Mouse (Mus musculus): ENCODE results near the gene Smg5. TPM values are rescaled to one million over a fixed set of nuclear protein-coding genes. Genes with fewer than 3 reads are reported as not detected.

Smg5 gene
- polyA plus RNA-seq, 1 experiment from 2014 or later, result 43.9 TPM

DNA sequence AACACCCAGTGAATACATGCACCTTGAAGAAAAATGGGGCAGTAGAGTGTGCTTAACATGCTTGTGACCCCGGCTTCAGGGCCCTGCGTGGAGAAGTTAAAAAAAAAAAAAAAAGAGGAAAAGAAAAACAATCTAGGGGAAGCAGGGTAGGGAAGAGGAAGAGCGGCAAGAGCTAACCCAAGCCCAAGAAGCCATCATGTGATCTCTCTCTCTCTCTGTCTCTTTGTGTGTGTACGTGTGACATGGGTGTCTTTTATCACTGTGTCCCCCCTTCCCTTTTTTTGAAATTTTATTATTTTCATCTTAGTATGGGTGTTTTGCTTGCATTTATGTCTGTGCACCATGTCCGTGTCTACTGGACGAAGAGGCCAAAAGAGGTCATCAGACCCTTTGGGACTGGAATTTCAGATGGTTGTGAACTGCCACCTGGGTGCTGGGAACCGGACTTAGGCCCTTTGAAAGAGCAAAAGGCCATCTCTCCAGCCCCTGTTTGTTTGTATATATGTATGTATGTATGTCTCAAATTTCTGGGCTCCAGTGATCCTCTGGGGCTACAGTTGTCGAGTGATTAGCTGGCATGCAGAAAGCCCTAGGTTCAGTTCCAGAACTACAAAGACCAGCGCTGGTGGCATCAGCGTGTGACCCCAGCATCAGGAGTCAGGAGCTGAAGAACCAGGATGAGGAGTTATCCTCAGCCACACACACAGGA, 67.6 kb downstream of the Smg5 start:
- H3K9ac ChIP-seq, result no peak overlapping the region
- ATAC-seq (ENCODE audit: extremely low read depth, insufficient number of reproducible peaks, low FRiP score, low TSS enrichment), result no peak

DNA sequence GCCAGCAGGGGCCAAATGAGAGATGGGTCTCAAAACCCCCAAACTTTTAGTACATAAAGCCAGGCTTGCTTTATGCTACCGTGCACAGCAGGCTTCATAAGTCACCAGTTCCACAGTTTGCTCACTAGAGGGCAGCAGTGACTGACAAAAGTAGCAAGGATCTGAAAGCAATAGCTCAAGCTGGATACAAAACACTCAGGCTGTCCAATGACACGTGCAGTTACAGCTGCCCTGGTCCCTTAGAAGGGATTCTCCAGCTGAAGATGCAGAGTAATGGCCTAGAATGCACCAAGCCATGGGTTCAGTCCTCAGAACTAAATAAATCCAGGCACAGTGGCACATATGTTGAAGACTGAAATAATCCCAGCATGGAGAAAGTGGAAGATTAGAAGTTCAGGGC, 71.0 kb downstream of the Smg5 start:
- Histone ChIP-seq H3K27me3 (replicated peaks) (no peaks in the 10 kb centered on the region), H3K27ac (replicated peaks) (0 out of 2 replicates have a peak overlapping the region, but pooled peaks have one; percentile 28), H3K9ac (peak overlapping the region; percentile 58), H3K36me3 (peaks cover 34% of the 10 kb centered on the region), H3K4me3 (no peak overlapping the region), H3K4me2 (no peak overlapping the region), H3K4me1 (peaks cover 39% of the 10 kb centered on the region), H3K9me3 (no peaks in the 10 kb centered on the region)
- ATAC-seq (ENCODE audit: extremely low read depth, insufficient number of reproducible peaks, low FRiP score, low TSS enrichment), result no peak
- 5% methylated on average over 2 of the region's 2 CpGs for WGBS

More for the DNA sequence above, 67.6 kb downstream of the Smg5 start:
- WGBS, result 90% methylated on average over 10 of the region's 10 CpGs
- Histone ChIP-seq H3K27me3 (replicated peaks) (no peaks in the 10 kb centered on the region), H3K4me1 (peaks cover 21% of the 10 kb centered on the region), H3K27ac (replicated peaks) (no peak overlapping the region), H3K4me3 (no peak overlapping the region), H3K36me3 (peaks cover 48% of the 10 kb centered on the region), H3K9me3 (no peaks in the 10 kb centered on the region), H3K4me2 (no peak overlapping the region)

DNA sequence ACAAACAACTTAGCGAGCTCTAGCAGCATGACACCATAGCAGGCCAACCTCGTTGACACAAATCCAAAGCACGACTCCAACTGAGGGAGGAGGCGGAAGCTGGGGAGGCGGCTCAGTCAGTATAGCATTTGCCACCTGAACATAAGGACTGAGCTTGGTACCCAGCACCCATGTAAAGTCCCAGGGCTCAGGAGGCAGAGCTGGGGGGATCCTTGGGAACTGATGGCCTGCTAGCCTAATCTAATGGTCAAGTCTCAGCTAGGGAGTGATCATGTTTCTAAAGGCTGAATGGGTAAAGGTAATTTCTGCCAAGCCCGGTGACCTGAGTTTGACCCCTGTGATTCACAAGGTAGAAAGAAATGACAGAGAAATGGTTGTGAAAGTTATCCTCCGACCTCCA, 71.5 kb downstream of the Smg5 start:
- Histone ChIP-seq H3K4me1 (peaks cover 39% of the 10 kb centered on the region), H3K9ac (0 out of 2 replicates have a peak overlapping the region, but pooled peaks have one; percentile 48), H3K4me2 (no peak overlapping the region), H3K27me3 (replicated peaks) (no peaks in the 10 kb centered on the region), H3K4me3 (no peak overlapping the region), H3K36me3 (peaks cover 34% of the 10 kb centered on the region), H3K27ac (replicated peaks) (0 out of 2 replicates have a peak overlapping the region, but pooled peaks have one; percentile 28), H3K9me3 (no peaks in the 10 kb centered on the region)
- no peak for ATAC-seq (ENCODE audit: extremely low read depth, insufficient number of reproducible peaks, low FRiP score, low TSS enrichment)
- WGBS, result 57% methylated on average over 7 of the region's 7 CpGs

DNA sequence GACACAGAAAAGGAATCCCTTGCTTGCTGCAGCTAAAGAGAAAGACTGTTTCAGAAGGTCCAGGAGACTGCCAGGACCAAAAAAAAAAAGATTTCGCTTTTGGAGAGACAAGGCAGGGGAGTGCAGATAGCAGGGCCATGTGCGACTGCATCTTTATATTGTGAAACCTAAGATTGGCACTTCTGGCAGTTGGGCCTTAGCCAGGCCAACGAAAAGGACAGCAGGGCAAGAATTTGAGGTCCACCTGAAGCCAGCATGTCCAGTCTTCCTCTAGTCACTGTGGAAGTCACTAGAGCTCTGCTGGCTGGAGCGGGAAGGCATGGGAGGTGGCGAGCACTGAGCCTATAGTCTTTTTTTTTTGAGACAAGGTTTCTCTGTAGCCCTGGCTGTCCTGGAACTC, 72.9 kb downstream of the Smg5 start:
- 49% methylated on average over 5 of the region's 5 CpGs for WGBS
- H3K4me3 ChIP-seq, result peak overlapping the region; percentile 69
- H3K27ac ChIP-seq (replicated peaks), result peak overlapping the region; percentile 99
- H3K9me3 ChIP-seq, result no peaks in the 10 kb centered on the region
- ATAC-seq (ENCODE audit: extremely low read depth, insufficient number of reproducible peaks, low FRiP score, low TSS enrichment), result no peak
- no peaks in the 10 kb centered on the region for H3K27me3 ChIP-seq (replicated peaks)
- H3K4me1 ChIP-seq, result peaks cover 39% of the 10 kb centered on the region
- peaks cover 35% of the 10 kb centered on the region for H3K36me3 ChIP-seq
- peak overlapping the region; percentile 84 for H3K4me2 ChIP-seq
- H3K9ac ChIP-seq, result peak overlapping the region; percentile 91

DNA sequence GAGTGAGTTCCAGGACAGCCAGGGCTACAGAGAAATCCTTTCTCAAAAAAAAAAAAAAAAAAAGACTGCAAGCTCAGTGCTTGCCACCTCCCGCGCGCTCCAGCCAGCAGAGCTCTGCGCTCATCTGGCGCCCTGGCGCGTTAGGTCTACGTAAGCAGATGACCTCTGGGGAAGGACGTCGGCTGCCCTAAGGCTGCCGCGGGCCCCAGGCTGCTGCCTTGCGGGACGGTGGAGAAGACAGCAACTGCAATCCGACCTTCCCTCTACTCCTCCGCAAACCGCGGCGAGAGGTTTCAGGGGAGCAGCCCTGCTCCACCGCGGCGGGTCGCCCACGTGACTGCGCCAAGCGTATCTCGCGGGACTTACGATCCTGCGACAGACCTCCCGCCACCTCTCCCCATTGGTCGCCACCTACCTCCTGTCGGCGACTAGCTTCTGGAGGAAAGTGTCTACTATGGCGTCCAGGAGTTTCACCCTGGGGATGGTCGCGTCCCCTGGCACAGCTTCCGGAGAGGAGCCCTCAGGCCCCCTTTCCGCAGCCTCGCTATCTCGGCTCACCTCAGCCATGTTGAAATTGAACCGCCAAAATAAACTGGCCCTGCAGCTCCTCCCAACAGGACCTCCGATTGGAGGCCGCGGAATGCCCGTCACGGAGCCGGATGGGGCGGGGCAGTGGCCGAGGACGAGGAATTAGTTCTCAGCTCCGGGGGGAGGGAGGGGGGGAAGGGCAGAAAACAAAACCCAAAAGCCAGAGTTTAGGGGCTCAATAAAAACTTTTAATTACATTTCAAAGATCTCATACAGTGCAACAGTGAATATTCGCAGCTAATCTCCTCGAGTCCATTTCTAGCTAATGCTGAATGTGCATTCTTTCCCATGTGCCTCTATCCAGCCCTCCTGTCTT, 73.9 kb downstream of the Smg5 start, which contains the start of gene Pmf1:
TSS of gene Pmf1 (minus strand) at position 591 of the 904 bp plus-strand sequence.
- H3K9me3 ChIP-seq, result no peaks in the 10 kb centered on the region
- H3K27me3 ChIP-seq (replicated peaks), result no peaks in the 10 kb centered on the region
- peak within 1 kb of the TSS; percentile 69 for H3K4me3 ChIP-seq
- peak within 1 kb of the TSS; percentile 84 for H3K4me2 ChIP-seq
- peak; percentile 87 for ATAC-seq (ENCODE audit: extremely low read depth, insufficient number of reproducible peaks, low FRiP score, low TSS enrichment)
- H3K27ac ChIP-seq (replicated peaks), result peak within 1 kb of the TSS; percentile 99
- H3K36me3 ChIP-seq, result peaks cover 41% of the 10 kb centered on the region
- WGBS, result under 1% methylated on average over 54 of the region's 54 CpGs
- H3K4me1 ChIP-seq, result peaks cover 39% of the 10 kb centered on the region
- peak within 1 kb of the TSS; percentile 91 for H3K9ac ChIP-seq

DNA sequence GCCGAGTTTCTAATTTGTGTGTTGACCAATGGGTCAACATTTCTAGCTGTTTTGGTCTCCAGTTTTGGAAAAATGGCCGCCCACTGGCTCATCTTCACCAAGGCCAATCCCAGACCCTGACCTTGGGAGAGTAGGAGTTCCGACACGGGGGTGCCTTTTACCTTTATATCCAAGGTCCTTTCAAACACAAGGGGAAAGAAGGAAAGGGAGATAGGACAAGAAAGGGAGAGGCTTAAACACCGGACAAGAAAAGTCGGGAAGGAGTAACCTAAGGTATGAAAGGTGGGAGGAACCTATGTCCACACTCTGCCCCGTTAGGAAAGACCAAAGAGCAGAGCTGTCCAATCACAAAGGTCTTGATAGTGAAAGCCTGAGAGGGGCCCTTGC, 74.6 kb downstream of the Smg5 start:
- Histone ChIP-seq H3K9me3 (no peaks in the 10 kb centered on the region), H3K4me1 (peaks cover 42% of the 10 kb centered on the region), H3K9ac (peak overlapping the region; percentile 91), H3K36me3 (peaks cover 48% of the 10 kb centered on the region), H3K4me3 (peak overlapping the region; percentile 69), H3K27ac (replicated peaks) (peak overlapping the region; percentile 99), H3K4me2 (peak overlapping the region; percentile 84), H3K27me3 (replicated peaks) (no peaks in the 10 kb centered on the region)
- no peak for ATAC-seq (ENCODE audit: extremely low read depth, insufficient number of reproducible peaks, low FRiP score, low TSS enrichment)
- whole genome bisulfite sequencing, result 18% methylated on average over 7 of the region's 7 CpGs

DNA sequence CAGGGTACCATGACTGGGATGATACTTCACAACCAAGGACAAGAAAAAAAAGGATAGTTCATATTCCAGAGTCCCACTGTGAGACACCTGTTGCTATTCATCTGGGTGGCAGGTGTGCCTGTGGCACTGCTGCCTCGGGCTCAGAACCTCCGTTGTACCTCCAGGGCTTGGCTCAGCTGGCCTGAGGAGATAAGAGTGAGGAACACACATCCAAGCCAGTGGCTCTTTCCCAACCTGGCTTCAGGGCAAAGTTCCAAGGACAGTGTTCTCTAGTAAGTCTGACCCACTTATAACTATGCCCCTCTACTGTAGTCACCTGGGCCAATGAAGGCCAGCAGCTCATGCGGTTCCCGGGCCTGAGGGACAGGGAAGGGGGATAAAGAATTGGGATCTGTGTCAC, 75.6 kb downstream of the Smg5 start:
- Histone ChIP-seq H3K27ac (replicated peaks) (no peak overlapping the region), H3K9me3 (no peaks in the 10 kb centered on the region), H3K36me3 (peaks cover 58% of the 10 kb centered on the region), H3K4me3 (no peak overlapping the region), H3K27me3 (replicated peaks) (no peaks in the 10 kb centered on the region), H3K9ac (no peak overlapping the region), H3K4me1 (peaks cover 44% of the 10 kb centered on the region), H3K4me2 (no peak overlapping the region)
- 82% methylated on average over 4 of the region's 4 CpGs for WGBS
- ATAC-seq (ENCODE audit: extremely low read depth, insufficient number of reproducible peaks, low FRiP score, low TSS enrichment), result no peak

Other genes starting within 250 kb of the Smg5 start
- gene Mef2d, start 193.9 kb upstream of the Smg5 start, polyA plus RNA-seq (2015; fragmentation: Nextera tagmentation; extraction: Ambion mirVana), result 35.5 and 37.1 TPM in 2 replicates
- 0.13 and 0.76 TPM in 2 replicates for gene Rhbg, start 81.6 kb upstream of the Smg5 start, polyA plus RNA-seq (2015; fragmentation: Nextera tagmentation; extraction: Ambion mirVana)
- 0.79 TPM in 1 of 2 replicates, not detected in the other for gene Gm38392, start 49.0 kb upstream of the Smg5 start, polyA plus RNA-seq (2015; fragmentation: Nextera tagmentation; extraction: Ambion mirVana)
- 13.7 and 14.9 TPM in 2 replicates for gene Tsacc, start 39.3 kb upstream of the Smg5 start, polyA plus RNA-seq (2015; fragmentation: Nextera tagmentation; extraction: Ambion mirVana)
- gene Cct3, start 39.1 kb upstream of the Smg5 start, polyA plus RNA-seq (2015; fragmentation: Nextera tagmentation; extraction: Ambion mirVana), result 400 and 448 TPM in 2 replicates
- 160 and 173 TPM in 2 replicates for gene Glmp, start 11.2 kb upstream of the Smg5 start, polyA plus RNA-seq (2015; fragmentation: Nextera tagmentation; extraction: Ambion mirVana)
- gene Tmem79, start 112 bp upstream of the Smg5 start, polyA plus RNA-seq (2015; fragmentation: Nextera tagmentation; extraction: Ambion mirVana), result 1.6 TPM in 2 replicates
- 2.6 and 3.8 TPM in 2 replicates for gene Paqr6, start 28.3 kb downstream of the Smg5 start, polyA plus RNA-seq (2015; fragmentation: Nextera tagmentation; extraction: Ambion mirVana)
- not detected in 2 replicates for gene Bglap3, start 36.5 kb downstream of the Smg5 start, polyA plus RNA-seq (2015; fragmentation: Nextera tagmentation; extraction: Ambion mirVana)
- gene Bglap2, start 42.4 kb downstream of the Smg5 start, polyA plus RNA-seq (2015; fragmentation: Nextera tagmentation; extraction: Ambion mirVana), result not detected in 2 replicates
- gene Bglap, start 48.2 kb downstream of the Smg5 start, polyA plus RNA-seq (2015; fragmentation: Nextera tagmentation; extraction: Ambion mirVana), result not detected in 2 replicates
- gene Pmf1, start 74.1 kb downstream of the Smg5 start, polyA plus RNA-seq (2015; fragmentation: Nextera tagmentation; extraction: Ambion mirVana), result 110 and 112 TPM in 2 replicates
- 12.0 and 12.5 TPM in 2 replicates for gene Slc25a44, start 88.9 kb downstream of the Smg5 start, polyA plus RNA-seq (2015; fragmentation: Nextera tagmentation; extraction: Ambion mirVana)
- gene Sema4a, start 124.9 kb downstream of the Smg5 start, polyA plus RNA-seq (2015; fragmentation: Nextera tagmentation; extraction: Ambion mirVana), result 1.3 and 1.7 TPM in 2 replicates
- 86.7 and 97.1 TPM in 2 replicates for gene Lmna, start 173.7 kb downstream of the Smg5 start, polyA plus RNA-seq (2015; fragmentation: Nextera tagmentation; extraction: Ambion mirVana)
- 9.9 and 10.1 TPM in 2 replicates for gene Mex3a, start 196.1 kb downstream of the Smg5 start, polyA plus RNA-seq (2015; fragmentation: Nextera tagmentation; extraction: Ambion mirVana)
- 1.1 and 1.5 TPM in 2 replicates for gene Rab25, start 212.0 kb downstream of the Smg5 start, polyA plus RNA-seq (2015; fragmentation: Nextera tagmentation; extraction: Ambion mirVana)
- 131 and 150 TPM in 2 replicates for gene Lamtor2, start 216.8 kb downstream of the Smg5 start, polyA plus RNA-seq (2015; fragmentation: Nextera tagmentation; extraction: Ambion mirVana)
- 33.1 and 34.1 TPM in 2 replicates for gene Ubqln4, start 217.5 kb downstream of the Smg5 start, polyA plus RNA-seq (2015; fragmentation: Nextera tagmentation; extraction: Ambion mirVana)
- gene Ssr2, start 239.6 kb downstream of the Smg5 start, polyA plus RNA-seq (2015; fragmentation: Nextera tagmentation; extraction: Ambion mirVana), result 173 and 202 TPM in 2 replicates